Mouse (Mus musculus) neutrophil, adult 5-6 weeks (primary cell): Measurements from ENCODE around the gene Trp53bp2. TPM values are rescaled to one million over a fixed set of nuclear protein-coding genes. Genes with fewer than 3 reads are reported as not detected.

Source experiments
- ATAC-seq: fragments of 151-379, 151-347 bp; 2 replicates; pipeline ENCODE4 v1.8.0; 2017; ENCODE audit warnings: mild to moderate bottlenecking, moderate TSS enrichment; ENCODE audit not compliant: insufficient number of reproducible peaks, poor library complexity, low FRiP score, severe bottlenecking; ENCODE audit errors: extremely low read depth
- total RNA-seq: library from RNA; stranded (forward); fragments of 200-1000 nt; gene quantifications from 2 replicates; pipeline ENCODE4 v1.2.3, GENCODE M21; 2017

Gene Trp53bp2
- total RNA-seq, 1 experiment from 2014 or later: 15.2 TPM

- ATAC-seq: no peak
Measured at GRCm38 (mm10) chr1:182452473-182452872, 43.5 kb downstream of the Trp53bp2 start.

GRCm38 (mm10) chr1:182455080-182455479, 46.1 kb downstream of the Trp53bp2 start:
- ATAC-seq: no peak

GRCm38 (mm10) chr1:182458556-182458955, 49.6 kb downstream of the Trp53bp2 start:
- ATAC-seq: no peak

DNA sequence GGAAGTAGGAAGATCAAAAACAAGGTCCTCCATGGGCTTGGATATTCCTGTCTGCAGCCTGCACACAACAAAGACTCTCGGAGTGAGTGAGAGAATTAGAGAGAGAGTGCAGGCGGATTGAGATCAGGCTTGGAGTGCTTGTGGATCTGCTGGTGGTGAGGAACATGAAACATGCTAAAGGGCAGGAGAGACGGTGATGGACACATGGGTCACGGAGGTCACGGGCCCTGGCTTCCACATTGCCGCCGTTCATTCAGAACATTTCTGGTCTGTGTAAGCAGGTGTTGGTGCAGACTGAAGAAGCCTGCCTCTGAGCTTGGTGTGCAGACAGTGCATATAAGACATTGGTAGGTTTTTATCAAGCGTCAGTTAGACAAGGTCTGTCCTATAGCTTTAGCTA, 50.5 kb downstream of the Trp53bp2 start:
- no peak for ATAC-seq

DNA sequence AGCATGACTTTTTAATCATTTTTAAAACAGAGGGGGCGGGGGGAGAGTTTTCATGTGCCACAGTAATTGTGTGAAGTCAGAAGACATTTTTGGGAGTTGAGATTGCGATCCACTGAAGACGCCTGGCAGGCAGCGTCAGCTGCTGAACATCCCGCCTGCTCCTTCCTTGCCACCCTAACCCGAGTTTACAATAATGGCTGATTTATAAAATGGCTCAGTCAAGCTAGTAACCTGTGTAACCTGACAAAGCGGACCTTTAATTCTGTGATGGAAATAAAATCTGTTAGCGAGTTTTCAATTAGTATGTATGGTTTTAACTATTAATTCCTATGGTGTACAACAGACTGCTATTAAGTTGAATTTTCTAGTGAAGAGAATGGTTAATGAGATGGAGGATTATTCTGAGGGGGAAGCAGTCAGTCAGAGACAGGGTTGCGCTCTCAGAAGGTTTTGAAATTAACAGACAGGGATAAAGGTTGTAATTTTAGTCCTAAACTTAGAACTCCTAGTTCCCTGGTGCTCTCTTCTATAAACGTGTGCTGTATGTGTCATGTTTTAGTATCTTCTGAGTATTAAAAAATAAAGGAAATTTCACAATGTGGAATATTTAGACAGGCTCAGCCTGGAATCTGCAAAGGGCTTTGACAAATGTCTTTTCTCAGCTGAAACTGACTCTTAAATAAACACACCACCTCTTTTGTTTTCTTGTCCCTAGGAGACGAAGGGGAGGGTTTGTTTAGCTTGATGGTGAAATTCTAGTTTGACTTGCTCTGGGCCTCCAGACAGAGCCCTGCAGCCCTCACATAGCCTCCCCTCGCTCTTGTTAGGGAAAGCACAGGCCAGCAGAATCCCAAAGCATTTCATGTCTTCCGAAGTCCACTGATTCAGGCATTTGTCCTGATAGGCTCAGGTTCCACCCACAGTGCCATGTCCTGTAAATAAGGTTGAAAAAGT, 51.6 kb downstream of the Trp53bp2 start:
- ATAC-seq: no peak

DNA sequence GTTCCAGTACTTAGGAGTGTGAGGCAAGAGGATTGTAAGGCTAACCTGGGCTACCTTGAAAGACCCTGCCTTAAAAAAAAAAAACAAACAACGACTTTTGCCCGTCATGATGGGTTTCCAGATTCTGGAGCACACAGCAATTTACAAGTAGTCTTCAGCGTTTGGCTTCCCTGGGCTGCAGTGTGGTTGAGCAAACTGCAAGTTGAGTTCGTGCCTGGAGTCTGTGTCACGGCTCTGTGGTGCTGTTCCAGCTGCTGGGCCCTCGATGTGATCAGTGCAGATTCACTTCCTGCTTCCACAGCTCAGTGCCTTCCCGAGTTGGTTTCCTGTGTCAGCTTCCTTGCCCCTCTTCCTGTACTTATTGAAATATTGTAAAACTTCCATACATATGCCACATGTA, 52.3 kb downstream of the Trp53bp2 start:
- ATAC-seq: no peak

GRCm38 (mm10) chr1:182461813-182462212, 52.8 kb downstream of the Trp53bp2 start:
- ATAC-seq: no peak

DNA sequence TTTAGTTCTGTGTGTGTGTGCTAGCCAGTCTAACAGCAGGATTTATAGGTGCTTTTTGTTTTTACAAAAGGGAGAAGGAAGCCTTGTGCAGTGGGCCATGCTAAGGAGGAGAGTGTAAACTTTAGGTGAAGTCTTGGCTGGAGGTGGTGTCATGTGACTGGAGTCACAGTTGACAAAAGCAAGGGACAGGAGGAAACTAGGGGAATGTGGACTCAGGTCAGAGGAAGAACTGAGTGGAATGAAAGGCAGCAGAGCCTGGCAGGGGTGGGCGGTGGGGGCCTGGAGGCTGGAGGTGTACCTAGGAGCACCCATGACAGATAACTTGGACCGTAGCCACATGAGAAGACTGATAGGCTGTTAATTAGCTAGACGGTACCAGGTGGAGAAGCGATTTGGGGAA, 56.3 kb downstream of the Trp53bp2 start:
- ATAC-seq: no peak

GRCm38 (mm10) chr1:182465978-182466377, 57.0 kb downstream of the Trp53bp2 start:
- ATAC-seq: no peak

DNA sequence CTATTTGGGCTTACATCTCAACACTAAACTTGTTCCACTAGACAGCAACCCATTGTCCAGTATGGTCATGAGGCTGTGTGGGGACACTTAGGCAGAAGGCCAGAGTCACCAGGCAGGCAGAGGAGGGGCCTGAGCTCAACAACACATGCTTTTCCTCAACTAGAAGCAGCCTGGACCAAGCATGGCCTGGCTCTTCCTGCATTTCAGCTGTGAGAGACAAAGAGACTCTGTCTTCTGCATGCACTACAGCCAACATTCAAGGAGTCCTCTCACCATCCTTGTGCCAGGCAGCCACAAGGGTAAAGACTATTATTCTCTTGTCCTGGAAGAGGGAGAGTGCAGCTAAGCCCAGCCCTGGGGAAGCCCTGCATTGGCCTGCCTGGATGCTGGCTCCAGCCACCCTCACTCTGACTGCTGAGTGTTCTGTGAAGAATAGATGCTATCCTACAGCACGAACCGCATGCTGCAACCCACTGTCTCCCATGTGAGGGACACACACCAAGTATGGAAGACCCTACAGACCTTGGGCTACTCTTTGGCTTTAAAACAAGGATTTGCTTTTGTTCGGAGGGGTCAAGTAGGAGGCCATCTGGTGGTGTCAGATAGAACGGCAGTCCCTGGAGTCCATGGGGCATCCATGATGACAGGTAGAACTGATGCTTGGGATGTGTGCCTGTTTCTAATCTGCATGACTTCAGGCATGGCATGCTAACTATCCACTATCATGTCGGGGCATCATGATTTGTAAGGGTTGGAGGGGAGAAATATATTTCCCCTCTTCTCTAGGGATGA, 66.2 kb downstream of the Trp53bp2 start:
- ATAC-seq: no peak

- no peak for ATAC-seq
Measured at GRCm38 (mm10) chr1:182478935-182479334, 70.0 kb downstream of the Trp53bp2 start.

DNA sequence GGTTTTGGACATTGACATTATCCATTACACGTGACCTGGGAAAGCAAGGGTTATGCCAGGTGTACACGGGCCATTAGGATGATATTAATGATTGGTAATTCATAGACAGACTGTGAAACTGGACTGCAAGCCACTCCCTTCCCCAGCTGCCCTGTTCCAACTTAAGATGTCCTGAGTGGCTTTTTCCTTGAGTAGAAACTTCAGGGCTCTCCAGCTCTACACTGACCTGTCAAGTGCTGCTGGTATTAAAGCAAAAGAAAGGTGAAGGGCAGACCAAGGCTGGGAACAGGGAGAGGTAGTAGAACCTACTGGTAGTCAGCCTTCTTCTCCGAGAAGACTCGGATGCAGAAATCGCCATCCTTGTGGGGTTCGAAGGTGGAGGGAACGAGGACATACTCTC, 72.2 kb downstream of the Trp53bp2 start:
- ATAC-seq: no peak

GRCm38 (mm10) chr1:182481646-182482295, 72.8 kb downstream of the Trp53bp2 start:
- no peak for ATAC-seq

DNA sequence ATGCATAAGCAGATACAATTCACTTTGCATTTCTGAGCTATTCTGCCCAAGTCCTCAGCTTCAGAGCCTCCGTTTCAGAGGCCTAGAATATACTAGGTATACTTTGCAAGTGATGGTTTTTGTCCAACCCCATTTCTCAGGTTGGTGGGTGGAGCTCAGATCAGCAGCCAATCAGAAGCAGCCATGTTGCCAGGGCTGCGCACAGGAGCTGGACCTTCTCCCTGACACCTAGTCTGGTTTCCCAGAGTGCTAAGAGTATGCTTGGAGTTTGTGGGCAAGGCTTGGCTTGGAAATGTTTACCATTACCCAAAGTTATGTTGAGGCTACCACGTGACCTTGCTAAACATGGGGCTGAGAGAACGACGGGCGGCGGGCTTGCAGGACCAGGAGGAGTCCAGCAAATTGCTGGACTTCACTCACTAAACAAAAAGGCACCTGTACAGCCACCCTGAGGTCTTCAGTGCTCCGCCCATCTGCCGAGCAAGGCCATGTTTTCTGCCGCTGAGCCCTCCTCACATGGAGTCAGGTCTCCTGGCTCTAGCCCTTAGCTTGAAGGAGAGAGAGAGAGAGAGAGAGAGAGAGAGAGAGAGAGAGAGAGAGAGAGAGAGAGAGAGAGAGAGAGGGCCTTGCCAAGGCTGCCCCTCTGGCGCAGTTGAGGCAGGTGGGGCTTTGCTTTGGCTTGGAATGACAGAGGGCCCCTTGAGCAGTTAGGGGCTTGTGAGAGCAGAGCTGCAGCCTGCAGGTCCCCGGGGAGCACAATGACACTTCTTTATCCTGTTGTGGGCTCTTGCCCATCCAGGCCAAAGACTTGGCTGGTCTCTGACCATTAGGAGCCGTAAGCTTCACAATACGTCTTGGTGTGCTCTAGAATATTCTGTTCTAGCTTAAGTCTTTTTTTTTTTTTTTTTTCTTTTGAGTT, 74.3 kb downstream of the Trp53bp2 start:
- ATAC-seq: no peak

- no peak for ATAC-seq
Measured at GRCm38 (mm10) chr1:182483910-182484274, 74.9 kb downstream of the Trp53bp2 start.

DNA sequence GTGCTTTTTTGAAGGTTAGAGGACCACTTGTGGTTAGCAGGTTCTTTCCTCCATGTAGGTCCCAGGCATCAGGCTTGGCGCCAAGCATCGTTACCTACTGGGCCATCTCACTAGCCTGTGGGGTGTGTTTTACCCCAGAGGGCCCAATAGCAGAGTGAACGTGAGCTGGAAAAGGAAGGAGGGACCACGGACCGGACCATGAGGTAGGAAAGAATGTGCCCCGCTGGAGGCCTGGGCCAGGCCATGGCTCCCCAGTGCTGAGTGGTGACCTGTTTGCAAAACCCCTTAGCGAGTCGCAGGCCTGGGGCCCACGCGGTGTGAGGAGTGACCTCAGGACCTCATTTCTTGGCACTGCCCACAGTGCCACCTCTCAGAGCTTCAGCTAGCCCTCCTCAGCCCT, 79.5 kb downstream of the Trp53bp2 start:
- no peak for ATAC-seq

DNA sequence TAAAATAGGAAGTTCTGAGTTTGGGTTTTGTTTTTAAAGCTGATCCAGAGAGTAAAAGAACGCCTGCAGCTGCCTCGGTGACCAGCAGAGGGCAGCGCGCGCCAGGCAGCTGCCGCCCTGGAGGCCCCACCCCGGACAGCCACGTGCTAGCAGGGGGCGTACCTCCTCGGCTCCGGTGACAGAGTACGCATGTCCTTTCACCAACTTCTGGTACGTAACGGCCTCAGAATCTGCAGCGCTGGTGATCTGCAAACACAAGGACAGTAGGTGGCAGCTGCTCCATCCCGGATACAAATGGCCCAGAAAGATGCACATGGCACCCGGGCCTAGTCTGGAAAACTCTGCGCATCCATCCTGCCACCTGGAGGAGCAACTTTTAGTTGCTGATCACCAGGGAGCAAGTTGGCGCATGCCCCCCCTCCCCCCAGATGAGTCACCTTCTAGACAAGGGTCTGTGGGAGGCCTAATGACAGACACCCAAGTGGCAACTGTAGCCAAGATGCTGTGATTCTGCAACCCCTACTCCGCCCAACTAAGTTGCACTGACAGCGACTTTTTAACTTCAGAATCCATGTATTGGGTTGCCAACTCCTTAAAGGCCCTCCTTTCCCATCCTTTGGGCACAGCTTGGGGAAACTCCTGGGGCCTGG, 81.0 kb downstream of the Trp53bp2 start:
- peak; percentile 93 for ATAC-seq

GRCm38 (mm10) chr1:182490568-182490967, 81.6 kb downstream of the Trp53bp2 start:
- ATAC-seq: no peak
